Mouse (Mus musculus) E14TG2a.4 (cell line): ENCODE data around the gene Reps2.

Source experiments
- H3K27me3 ChIP-seq: 2 replicates; pipeline ENCODE4 v1.6.1; 2014; ENCODE audit warnings: low read length, control low read depth; ENCODE audit not compliant: insufficient read depth
- H3K36me3 ChIP-seq: 2 replicates; pipeline ENCODE4 v1.6.1; 2014; ENCODE audit warnings: low read length, control low read depth; ENCODE audit not compliant: insufficient read depth
- H3K4me1 ChIP-seq: replicated peaks from 2 replicates; pipeline ENCODE4 v1.6.1; 2014; ENCODE audit warnings: low read depth, low read length, control low read depth
- H3K4me3 ChIP-seq: replicated peaks from 2 replicates; pipeline ENCODE4 v1.5.1; 2014; ENCODE audit warnings: mild to moderate bottlenecking, low read length
- H3K9me3 ChIP-seq: 2 replicates; pipeline ENCODE4 v1.6.1; 2014; ENCODE audit warnings: low read length, control low read depth
- CTCF ChIP-seq: conservative IDR thresholded peaks from 2 replicates; pipeline ENCODE4 v1.5.1; 2014; ENCODE audit warnings: low read length
- NANOG ChIP-seq: IDR thresholded peaks from 2 replicates; pipeline ENCODE4 v1.6.1; 2014; ENCODE audit warnings: borderline replicate concordance, low read length, mixed read lengths
- POU5F1 ChIP-seq: IDR thresholded peaks from 2 replicates; pipeline ENCODE4 v1.6.1; 2014; ENCODE audit warnings: low read length, borderline replicate concordance

The Reps2 gene

DNA sequence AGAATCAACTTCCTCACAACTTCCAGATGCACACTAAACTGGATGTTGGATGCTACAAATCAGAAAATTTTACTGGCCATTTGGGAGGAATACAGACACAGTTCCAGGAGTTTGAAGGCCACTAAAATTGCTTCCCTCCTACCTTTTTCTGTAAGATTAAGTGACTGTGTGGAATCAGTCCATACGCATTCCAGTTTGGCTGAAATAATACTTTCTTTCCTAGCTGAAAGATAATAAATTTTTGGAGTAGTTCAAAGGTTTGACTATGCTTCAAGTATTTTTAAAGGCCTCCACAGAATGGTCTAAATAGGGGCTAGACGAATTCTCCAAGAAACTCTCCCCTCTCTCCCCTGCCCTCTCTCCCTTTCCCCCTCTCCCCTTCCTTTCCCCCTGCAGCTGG lies 75.0 kb downstream of the Reps2 start:
- Histone ChIP-seq H3K36me3 (no peaks in the 10 kb centered on the region), H3K4me3 (no peak overlapping the region), H3K4me1 (no peaks in the 10 kb centered on the region), H3K27me3 (no peaks in the 10 kb centered on the region), H3K9me3 (no peaks in the 10 kb centered on the region)
- no peak for TF ChIP-seq CTCF
- no peak for TF ChIP-seq NANOG
- no peak for TF ChIP-seq POU5F1

- no peaks in the 10 kb centered on the region for H3K9me3 ChIP-seq
- H3K4me3 ChIP-seq: no peak overlapping the region
- H3K27me3 ChIP-seq: no peaks in the 10 kb centered on the region
- TF ChIP-seq NANOG (no peak), CTCF (no peak), POU5F1 (no peak)
- H3K36me3 ChIP-seq: no peaks in the 10 kb centered on the region
- H3K4me1 ChIP-seq: no peaks in the 10 kb centered on the region
Observed at GRCm38 (mm10) chrX:162565501-162565900, 77.9 kb downstream of the Reps2 start.

DNA sequence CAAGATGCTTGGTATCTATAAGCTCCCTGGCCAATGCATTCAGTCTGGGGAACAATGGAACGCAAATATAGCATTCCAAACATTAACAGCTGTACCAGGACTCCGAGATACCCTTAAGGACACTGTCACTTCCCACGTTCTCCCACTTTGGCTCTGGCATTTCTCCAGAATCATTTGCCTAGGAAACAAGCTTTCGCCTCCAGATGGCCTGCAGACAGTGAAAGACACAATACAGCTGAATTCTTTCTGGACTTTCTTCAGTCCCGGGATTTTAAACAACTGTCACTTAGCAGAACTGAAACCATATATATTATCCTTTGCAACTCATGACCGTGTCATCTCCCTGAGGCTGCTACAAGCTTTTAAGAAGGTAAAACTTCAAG lies 87.0 kb downstream of the Reps2 start:
- no peak overlapping the region for H3K4me3 ChIP-seq
- no peaks in the 10 kb centered on the region for H3K36me3 ChIP-seq
- no peaks in the 10 kb centered on the region for H3K4me1 ChIP-seq
- no peak for TF ChIP-seq CTCF
- no peak for TF ChIP-seq NANOG
- no peak for TF ChIP-seq POU5F1
- no peaks in the 10 kb centered on the region for H3K9me3 ChIP-seq
- no peaks in the 10 kb centered on the region for H3K27me3 ChIP-seq

DNA sequence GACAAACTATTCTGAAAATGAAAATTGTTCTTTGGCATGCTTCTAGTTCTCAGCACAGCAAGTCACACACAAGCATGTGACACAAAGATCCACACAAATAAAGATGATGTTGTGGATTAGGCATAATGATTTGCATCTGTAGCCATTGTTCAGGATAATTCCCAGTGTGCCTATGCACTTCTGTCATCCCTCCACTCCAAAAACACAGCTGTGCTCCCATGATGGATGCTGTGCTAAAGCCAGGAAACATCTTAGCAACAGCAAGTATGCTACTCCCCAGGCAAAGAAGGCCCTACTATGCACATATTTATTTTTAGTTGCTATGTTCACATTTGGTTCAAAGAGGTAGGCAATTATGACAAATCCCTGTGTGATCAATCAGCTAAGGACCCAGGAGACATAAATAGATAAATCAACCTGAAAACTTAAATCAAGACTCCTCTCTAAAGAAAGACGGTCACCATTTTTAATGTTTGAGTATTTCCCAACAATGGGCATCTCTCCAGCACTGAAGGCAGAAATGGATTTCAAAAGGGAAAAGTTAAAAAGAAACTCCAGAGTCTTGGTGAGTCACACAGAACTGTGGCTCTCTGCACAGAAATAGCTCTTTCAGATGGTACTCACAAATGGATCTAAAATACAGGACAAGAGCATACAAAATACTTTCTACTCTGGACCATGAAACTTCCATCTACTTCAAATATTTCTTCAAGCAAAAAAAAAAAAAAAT lies 87.6 kb downstream of the Reps2 start:
- Histone ChIP-seq H3K36me3 (no peaks in the 10 kb centered on the region), H3K4me3 (no peak overlapping the region), H3K9me3 (no peaks in the 10 kb centered on the region), H3K27me3 (no peaks in the 10 kb centered on the region), H3K4me1 (no peaks in the 10 kb centered on the region)
- TF ChIP-seq CTCF (no peak), NANOG (no peak), POU5F1 (no peak)

DNA sequence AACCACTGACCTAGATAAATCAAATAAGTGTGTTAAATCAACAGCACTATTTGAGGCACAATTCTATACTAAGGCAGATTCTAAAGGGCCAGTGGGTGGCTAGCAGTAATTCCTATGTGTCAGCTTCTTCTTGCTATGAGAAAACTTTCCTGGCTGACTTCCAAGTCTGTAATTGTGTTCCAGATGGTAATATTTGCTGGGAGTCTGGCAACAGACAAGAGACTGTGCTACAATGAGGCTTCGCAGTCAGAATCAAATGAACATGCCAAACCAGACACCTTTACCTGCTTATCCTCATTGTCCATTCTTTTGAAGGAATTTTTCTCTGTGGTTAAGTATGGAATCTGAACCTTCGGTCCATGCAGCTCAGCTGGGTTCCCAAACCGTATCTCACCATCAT lies 88.9 kb downstream of the Reps2 start:
- H3K27me3 ChIP-seq: no peaks in the 10 kb centered on the region
- no peak overlapping the region for H3K4me3 ChIP-seq
- TF ChIP-seq CTCF: no peak
- H3K36me3 ChIP-seq: no peaks in the 10 kb centered on the region
- no peaks in the 10 kb centered on the region for H3K4me1 ChIP-seq
- H3K9me3 ChIP-seq: no peaks in the 10 kb centered on the region

GRCm38 (mm10) chrX:162552383-162552782 lies 91.1 kb downstream of the Reps2 start:
- H3K9me3 ChIP-seq: no peaks in the 10 kb centered on the region
- H3K4me3 ChIP-seq: no peak overlapping the region
- H3K27me3 ChIP-seq: no peaks in the 10 kb centered on the region
- no peaks in the 10 kb centered on the region for H3K36me3 ChIP-seq
- no peaks in the 10 kb centered on the region for H3K4me1 ChIP-seq
- TF ChIP-seq NANOG: no peak
- no peak for TF ChIP-seq CTCF
- no peak for TF ChIP-seq POU5F1

- TF ChIP-seq CTCF (no peak), POU5F1 (no peak), NANOG (no peak)
- Histone ChIP-seq H3K27me3 (no peaks in the 10 kb centered on the region), H3K9me3 (no peaks in the 10 kb centered on the region), H3K4me1 (no peaks in the 10 kb centered on the region), H3K36me3 (no peaks in the 10 kb centered on the region), H3K4me3 (no peak overlapping the region)
Observed at GRCm38 (mm10) chrX:162545037-162545436, 98.4 kb downstream of the Reps2 start.

- Histone ChIP-seq H3K9me3 (no peaks in the 10 kb centered on the region), H3K27me3 (no peaks in the 10 kb centered on the region), H3K4me1 (no peaks in the 10 kb centered on the region), H3K36me3 (no peaks in the 10 kb centered on the region), H3K4me3 (no peak overlapping the region)
- no peak for TF ChIP-seq NANOG
- no peak for TF ChIP-seq POU5F1
- TF ChIP-seq CTCF: no peak
Observed at GRCm38 (mm10) chrX:162542576-162543227, 100.7 kb downstream of the Reps2 start.

- TF ChIP-seq NANOG (no peak), POU5F1 (no peak), CTCF (no peak)
- Histone ChIP-seq H3K4me1 (no peaks in the 10 kb centered on the region), H3K36me3 (no peaks in the 10 kb centered on the region), H3K4me3 (no peak overlapping the region), H3K27me3 (no peaks in the 10 kb centered on the region), H3K9me3 (no peaks in the 10 kb centered on the region)
Observed at GRCm38 (mm10) chrX:162541961-162542360, 101.5 kb downstream of the Reps2 start.
